Mouse (Mus musculus) adrenal gland, adult 2 months (tissue): ENCODE data around the gene Pam16. TPM values are rescaled to one million over a fixed set of nuclear protein-coding genes. Genes with fewer than 3 reads are reported as not detected.

Source experiments
- DNase-seq: peaks from one replicate; pipeline ENCODE4 v3.0.0; 2021
- polyA plus RNA-seq: library from polyadenylated mRNA; depleted of rRNA; stranded (reverse); fragments of >200 nt; gene quantifications from 2 replicates; pipeline ENCODE4 v1.2.3, GENCODE M21; 2012
- total RNA-seq, 2 experiments: library from RNA; stranded (reverse); gene quantifications; 2 replicates each; pipeline ENCODE4 v1.2.3; 2021

The Pam16 gene
- total and polyA plus RNA-seq, 3 experiments = 16.0 to 111 (median 104) TPM

DNA sequence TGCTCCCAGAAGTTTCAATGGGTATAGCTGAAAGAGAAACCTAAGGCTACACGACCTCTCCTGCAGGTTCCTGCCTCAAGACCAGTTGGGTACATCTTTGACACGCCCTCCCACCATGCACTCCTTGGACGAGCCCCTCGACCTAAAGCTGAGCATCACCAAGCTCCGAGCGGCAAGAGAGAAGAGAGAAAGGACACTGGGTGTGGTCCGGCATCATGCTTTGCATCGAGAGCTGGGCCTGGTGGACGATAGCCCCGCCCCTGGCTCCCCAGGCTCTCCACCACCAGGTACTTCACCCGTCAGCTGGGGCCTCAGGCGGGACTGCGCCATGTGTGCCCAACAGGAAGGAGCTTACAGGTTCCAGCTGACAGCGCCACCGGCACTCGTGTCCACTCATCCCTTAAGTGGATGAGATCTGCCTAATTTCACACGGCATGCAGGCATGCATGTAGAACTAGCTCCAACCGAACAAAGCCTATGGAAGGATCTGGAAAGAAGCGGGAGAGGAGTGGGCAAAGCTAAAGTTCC, 16.2 kb downstream of the Pam16 start:
- DNase-seq = no peak

GRCm38 (mm10) chr16:4607818-4608531, 16.8 kb downstream of the Pam16 start:
- DNase-seq = peak; percentile 88

DNA sequence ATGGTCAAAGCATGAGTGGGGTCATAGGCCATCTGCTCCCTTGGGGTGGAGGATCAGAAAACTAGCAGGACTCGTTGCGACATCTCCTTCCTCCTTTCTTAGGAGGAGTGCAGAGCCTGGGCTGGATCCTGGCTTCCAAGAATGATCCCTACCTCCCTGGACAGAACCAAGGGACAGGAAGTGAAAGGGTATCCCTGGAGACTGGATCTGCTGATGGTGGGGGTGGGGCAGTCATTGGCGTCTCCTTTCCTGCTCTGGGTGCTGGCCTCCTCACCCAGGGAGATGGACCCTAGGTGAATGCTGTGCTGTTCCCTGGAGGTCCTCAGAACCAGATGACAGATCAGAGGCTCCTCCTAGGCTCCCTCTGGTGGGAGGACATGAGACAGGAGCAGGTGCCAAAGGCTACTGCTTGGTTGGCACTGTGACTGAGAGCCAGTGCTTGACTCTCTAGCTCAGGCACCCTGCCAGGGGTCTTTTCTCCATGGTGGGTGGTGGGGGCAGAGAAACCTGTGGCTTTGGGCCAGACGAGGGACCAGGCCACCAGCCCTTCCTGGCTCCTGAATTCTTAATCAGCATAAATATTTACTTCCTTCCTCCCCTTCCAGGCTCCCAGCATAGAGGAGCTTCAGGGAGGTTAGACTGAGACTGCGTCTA, 18.2 kb downstream of the Pam16 start:
- DNase-seq = peak; percentile 56

DNA sequence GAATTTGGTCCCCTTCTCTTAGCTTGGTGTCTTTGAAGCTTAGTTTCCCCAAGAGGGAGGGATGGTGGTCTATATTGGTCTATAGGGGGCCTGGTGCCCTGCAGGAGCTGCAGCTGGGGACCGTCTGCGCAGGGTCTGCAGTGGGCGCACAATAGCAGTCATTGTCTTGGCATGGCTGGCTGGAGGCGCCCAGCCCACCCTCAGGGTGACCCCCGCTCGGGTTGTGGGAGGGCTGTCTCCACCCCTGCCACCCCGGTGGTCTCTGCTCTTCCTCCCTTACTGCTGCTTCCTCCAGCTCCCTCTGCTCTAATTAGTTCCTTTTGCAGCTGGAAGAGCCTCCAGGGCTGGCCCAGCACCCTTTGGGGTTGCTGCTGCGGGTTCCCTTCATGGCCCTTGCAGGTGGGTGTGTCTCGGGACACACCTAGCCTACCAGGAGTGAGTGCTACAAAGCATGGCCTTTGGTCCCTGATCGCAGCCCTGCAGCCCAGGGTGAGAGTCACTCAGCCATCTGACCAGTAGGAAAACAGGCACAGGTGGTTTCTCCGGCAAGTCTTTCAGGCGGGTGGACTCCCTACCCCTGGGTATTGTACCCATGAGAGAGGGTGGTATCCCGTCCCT, 19.2 kb downstream of the Pam16 start:
- no peak for DNase-seq

DNA sequence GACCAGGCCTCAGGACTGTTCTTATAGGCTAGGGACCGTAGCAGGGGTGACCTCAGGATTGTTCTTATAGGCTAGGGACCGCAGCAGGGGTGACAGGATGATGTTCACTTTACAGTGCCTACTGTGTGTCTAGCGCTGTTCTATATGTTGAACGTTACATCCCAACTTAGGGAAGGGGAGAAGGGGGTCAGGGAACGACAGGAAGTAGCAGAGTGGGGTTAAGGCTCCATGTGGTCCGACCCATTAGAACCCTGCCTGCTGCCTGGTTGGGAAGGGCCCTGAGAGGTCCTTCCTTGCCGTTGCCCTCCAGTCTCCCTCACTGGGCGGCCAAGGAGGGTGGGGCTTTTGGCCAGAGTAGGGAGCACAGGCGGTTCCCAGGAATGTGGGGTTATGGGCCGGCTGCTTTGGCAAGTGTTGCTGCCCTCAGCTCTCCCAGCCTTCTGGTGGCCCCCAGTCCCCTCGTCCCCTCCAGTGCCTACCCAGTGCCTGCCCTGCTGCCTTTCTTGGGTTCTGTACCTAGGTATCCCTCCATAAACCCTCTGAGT, 20.4 kb downstream of the Pam16 start:
- DNase-seq = no peak

DNA sequence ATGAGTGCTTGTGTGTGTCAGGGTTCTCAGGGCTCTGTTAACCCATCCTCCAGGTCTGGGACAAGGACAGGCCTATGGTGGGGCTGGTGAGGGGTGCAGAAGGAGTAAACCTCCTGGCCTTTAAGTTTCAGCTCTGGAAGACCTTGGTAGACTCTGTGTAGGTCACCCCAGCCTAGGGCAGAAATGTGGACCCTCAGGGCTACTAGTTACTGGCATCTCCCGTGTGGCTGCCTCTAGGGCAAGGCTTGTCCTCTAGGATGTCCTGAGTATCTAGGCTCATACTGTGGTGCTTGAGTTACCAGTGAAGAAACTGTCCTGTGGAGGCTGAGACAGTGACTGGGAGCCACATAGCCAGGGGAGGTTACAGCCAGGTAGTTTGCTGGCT, 21.3 kb downstream of the Pam16 start:
- DNase-seq = no peak

DNA sequence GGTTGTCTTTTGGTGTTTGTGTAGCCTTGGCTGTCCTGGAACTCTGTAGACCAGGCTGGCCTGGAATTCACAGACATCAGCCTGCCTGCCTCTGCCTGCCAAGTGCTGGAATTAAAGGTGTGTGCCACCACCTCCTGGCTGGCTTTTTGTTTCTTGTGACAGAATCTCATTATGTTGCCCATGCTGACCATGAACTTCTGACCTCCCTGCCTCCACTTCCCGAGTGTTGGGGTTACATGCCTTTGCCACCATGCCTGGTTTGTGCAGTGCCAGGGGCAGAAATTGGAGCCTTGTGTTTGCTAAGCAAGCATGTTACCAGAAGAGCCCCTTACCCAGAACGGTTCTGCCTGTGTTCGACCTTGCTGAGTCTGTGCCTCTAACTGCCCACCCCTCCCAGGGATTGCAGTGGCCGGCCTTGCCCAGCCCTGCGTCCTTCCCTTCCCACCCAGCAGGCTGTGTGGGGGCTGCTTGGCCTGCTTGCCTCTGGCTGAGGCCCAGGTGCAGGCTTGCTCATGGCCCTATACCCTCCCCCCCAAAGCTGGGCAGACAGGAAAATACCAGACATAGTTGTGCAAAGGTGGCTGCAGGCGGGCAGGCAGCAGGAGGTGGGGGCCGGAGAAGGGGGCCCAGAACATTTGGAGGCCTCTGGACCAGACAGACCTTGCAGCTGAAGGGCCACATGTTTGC, 21.9 kb downstream of the Pam16 start:
- peak; percentile 55 for DNase-seq

DNA sequence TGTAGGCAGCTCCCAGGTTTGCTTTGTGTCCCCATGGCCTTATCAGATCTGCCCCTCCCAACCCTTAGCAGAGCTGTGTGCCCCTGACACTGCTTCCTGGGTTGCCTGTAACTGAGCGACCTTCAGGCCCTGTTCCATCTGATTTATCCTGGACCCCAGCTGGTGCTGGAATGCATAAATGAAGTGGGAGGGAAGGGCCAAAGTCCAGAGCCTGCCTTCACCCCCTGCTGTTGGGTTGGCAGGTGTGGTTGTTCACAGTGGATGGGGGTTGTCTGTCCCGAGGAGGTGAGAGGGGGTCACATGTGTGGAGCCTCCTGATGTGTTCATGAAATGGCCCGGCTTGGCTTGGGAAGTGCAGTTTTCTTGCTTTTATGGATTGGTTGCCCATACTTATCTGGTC, 22.6 kb downstream of the Pam16 start:
- no peak for DNase-seq

DNA sequence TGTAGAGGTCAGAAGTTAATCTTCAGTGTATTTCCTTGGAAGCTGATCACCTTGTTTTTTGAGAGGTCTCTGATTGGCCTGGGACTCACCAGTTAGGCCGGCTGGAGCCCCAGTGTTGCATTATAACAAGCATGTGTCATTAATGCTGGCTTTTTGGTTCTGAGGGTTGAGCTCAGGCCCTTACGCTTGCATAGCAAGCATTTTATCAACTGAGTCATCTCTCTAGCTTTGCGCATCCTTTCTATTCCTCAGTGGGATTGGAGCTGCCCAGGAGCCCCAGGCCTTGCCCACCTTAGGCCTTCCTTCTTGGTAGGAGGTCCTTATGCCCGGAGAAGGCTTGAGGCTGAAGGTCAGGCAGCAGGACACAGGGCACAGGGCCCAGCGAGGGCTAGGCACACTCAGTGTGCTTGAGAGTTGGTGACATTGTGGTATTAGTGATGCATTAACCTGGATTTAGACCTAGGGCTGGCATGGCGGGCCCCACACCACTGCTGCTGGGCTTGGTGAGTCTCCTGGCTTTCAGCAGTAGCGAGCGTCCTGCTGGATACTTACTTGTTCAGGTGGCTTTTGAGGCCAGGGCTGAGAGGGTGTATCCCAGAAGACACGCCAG, 24.0 kb downstream of the Pam16 start:
- DNase-seq = no peak

DNA sequence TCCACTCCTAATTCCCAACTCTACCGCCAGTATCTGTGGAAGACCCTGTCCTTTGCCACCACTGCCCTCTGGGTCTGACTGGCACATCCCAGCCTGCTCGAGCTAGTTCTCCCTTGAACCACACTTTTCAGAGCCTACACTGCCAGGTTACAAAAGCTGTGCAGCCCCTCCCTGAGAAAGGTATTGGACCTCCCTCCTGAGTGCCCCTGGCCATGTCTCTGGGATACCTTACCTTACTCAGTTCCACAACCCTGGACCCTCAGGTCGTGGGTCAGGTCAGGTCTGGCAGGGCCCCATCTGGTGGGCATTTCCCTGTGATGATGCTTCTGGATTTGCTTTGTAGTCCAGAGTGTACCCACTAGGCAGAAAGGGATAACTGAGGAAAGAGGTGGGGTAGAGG, 25.2 kb downstream of the Pam16 start:
- no peak for DNase-seq

- DNase-seq = no peak
Measured at GRCm38 (mm10) chr16:4598891-4599543, 25.8 kb downstream of the Pam16 start.

GRCm38 (mm10) chr16:4598041-4598440, 26.7 kb downstream of the Pam16 start:
- DNase-seq = no peak

DNA sequence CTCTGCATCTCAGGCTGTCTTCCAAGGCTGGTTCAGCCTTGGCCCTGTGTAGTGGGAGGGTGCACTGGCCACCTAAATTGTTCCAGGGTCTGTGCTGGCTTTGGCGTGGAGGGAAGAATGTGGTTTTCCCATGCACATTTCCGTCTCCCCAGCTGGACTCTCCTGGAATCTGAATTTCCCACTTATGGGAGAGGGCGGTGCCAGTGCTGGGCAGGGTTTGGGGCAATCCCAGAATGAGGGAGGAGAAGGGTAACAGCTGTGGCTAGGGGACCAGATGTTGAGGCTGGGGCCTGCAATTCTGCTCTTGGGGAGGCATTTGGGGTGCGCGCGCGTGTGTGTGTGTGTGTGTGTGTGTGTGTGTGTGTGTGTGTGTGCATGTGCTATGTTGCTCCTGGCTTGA, 27.5 kb downstream of the Pam16 start:
- no peak for DNase-seq

- no peak for DNase-seq
Measured at GRCm38 (mm10) chr16:4596836-4597235, 28.0 kb downstream of the Pam16 start.

GRCm38 (mm10) chr16:4596141-4596728, 28.6 kb downstream of the Pam16 start:
- no peak for DNase-seq

DNA sequence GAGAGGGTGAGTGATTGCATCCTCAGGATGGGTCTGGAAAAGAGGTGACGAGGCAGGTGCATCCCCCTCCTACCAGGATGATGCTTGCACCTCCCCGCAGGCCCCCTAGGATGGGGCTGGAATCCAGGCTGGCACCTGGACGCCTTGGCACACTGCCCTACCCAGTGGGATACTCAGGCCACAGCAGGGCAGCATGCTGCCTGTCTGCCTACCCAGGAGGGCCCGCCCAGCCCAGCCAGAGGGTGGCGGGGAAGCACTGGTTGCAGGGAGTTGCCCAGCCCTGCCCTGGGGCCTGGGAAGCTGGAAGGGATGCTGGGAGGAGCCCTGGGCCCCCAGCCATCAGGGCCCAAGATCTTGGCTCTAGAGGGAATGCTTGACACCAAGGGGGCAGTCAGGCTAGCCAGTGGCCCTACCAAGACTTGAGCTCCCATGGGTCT, 29.2 kb downstream of the Pam16 start:
- peak; percentile 61 for DNase-seq

DNA sequence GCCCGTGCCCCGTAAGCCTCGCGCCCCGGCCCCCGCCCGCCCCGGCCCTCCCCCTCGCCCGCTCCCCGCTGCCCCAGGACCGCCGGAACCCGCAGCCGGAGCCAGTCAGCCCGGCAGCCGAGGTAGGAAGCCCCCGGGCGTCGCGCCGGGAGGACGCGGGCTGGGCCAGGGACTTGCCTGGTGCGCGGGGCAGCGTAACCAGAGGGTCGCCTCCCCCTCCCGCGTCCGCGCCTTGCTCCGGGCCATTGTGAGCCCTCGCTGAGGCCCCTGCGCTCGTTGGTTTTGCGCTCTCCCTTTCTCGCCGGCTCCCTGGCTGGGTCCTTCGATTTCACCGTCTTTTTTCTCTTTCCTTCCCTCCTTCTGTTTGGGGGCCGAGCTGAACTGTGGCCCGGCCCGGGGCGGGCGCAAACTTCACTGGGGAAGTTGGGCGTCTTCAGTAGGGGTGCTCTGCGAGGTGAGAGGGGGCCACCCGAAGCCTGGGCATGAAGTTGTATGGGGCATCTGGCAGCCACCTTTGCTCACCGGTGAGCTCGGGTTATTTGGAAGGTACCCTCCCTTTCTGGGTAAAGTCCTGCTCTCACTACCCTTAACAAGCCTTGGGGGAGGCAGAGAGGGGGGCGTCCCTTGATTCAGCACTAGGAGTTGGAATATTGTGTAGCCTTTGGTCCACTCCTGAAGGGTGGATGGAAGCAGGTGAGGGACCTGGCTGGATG, 29.8 kb downstream of the Pam16 start:
- no peak for DNase-seq

DNA sequence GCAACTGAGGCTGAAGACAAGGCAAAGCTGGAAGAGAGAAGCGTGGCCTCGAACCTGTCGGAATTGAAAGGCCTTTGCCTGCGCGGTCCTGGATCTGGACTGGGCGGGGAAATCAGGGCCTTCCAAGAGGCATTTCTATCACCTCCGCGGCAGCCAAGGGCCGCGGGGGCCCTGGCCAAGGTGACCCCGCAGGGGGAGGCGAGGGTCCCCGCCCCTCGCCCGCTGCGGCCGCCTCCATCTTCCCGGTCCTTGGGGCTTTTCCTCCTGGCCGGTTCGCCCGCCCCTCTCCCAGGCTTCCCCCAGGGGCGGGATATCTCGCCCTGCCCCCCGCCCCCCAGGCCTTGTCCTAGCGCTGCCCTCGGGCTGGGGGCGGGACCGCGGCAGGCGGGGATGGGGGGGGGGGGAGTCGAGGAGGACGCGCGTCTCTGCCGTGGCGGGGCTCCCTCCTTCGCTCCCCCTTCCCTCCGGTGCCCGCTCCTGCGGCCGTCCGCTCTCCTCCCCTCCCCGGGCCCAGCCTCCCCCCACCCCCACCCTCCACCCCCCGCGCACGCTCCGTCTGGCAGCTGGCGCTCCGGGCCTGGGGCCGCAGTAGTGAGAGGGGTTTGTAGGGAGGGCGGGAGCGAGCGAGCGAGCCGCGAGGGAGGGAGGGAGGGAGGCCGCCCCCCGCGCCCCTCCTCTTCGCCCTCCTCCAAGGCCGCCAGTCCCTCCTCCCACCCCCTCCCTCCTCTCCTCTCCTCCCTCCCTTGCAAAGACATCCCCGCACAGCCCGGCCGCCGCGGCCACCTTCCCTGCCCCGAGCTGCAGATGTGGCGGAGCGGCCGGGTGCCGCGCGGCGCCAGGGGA, 30.6 kb downstream of the Pam16 start, which contains the start of gene Glis2:
TSS of gene Glis2 (plus strand) at position 743 of the 843 bp plus-strand sequence.
- peak; percentile 81 for DNase-seq
